ENCODE assay signal across 8 mouse cellular contexts in the genomic region with DNA sequence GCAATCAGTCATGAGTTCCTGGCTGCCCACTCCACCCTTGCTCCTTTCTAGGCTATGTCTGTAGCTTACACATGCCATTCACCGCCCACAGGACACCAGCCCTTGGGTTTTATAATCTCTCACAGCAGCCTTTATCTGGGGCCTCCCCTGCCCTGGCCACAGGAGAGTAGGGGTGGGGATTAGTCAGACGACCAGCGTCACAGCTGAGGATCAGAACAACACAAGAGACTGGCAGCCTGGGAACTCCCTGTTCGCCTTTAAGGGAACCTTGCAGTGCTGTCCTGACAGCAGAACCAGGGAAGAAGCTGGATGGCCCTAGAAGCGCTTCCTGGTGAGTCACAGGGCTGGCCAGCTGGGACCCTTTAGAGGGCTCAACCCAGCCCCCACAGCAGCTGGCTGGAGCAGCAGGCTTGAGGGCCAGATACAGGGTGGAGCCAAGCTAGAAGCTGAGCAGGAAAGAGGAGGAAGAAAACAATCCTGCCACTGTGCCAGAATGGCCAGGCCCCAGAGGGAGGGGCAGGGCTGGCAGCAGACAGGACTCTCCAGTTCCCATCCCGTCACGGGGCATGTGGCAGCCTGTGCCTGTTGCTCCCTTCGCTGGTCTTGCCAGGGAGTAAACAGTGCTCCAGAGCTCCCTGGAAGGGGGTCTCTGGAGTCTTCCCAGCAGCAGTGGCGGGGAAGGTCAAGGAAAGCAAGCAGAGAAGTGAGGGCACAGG. TPM values are rescaled to one million over a fixed set of nuclear protein-coding genes. Genes with fewer than 3 reads are reported as not detected.
DNase-seq lines count a peak whose midpoint lies in the region; ATAC-seq lines count a peak whose summit lies in the region.

No protein-coding gene starts in this region.

- ATAC-seq in forebrain, embryonic 12.5 days (ENCODE audit: low FRiP score): peak; percentile 65
- peak; percentile 84 for ATAC-seq in heart, embryonic 16.5 days (replicated peaks; ENCODE audit: extremely low read depth, insufficient read depth, low FRiP score)
- ATAC-seq in liver, embryonic 13.5 days (ENCODE audit: low read depth): peak; percentile 96
- peak; percentile 86 for ATAC-seq in stomach, embryonic 15.5 days (ENCODE audit: insufficient read depth, low FRiP score, low read depth)

- WGBS in forebrain, embryonic 12.5 days: 25% methylated on average over 9 of the region's 9 CpGs
- WGBS in heart, embryonic 16.5 days: 6% methylated on average over 9 of the region's 9 CpGs
- WGBS in liver, embryonic 13.5 days (ENCODE audit: insufficient replicate concordance): 19% methylated on average over 9 of the region's 9 CpGs
- 6% methylated on average over 9 of the region's 9 CpGs for WGBS in stomach, embryonic 15.5 days

- DNase-seq in CD4-positive, CD25-positive, alpha-beta regulatory T cell, adult 2 months (ENCODE audit: low read depth, low spot score): peak; percentile 73
- peak; percentile 83 for DNase-seq in cerebellum, adult 11 months
- peak; percentile 86 to 94 for DNase-seq in kidney, postnatal 25 days
- DNase-seq in liver, embryonic 13.5 days: peak; percentile 86
- DNase-seq in natural killer cell, adult 2 months (ENCODE audit: low spot score in 2 of 2): peak; percentile 59 to 69

- H3K9ac ChIP-seq in forebrain, embryonic 12.5 days: no peak overlapping the region; the same call in 1 of the 2 replicates
- peak overlapping the region; percentile 69 for H3K9ac ChIP-seq in heart, embryonic 16.5 days (ENCODE audit: low read length)
- H3K9ac ChIP-seq in liver, embryonic 13.5 days: peak overlapping the region; percentile 82
- H3K9ac ChIP-seq in stomach, embryonic 15.5 days: peak overlapping the region; percentile 26

- 0 out of 2 replicates have a peak overlapping the region, but pooled peaks have one; percentile 3 for H3K4me2 ChIP-seq in forebrain, embryonic 12.5 days
- peak overlapping the region; percentile 67 for H3K4me2 ChIP-seq in heart, embryonic 16.5 days (ENCODE audit: low read depth, low read length)
- peak overlapping the region; percentile 90 for H3K4me2 ChIP-seq in liver, embryonic 13.5 days
- H3K4me2 ChIP-seq in stomach, embryonic 15.5 days: peak overlapping the region; percentile 57

- H3K27me3 ChIP-seq in forebrain, embryonic 12.5 days: no peaks in the 10 kb centered on the region
- H3K27me3 ChIP-seq in heart, embryonic 16.5 days (ENCODE audit: control insufficient read depth, insufficient read depth, low read length): no peaks in the 10 kb centered on the region
- H3K27me3 ChIP-seq in liver, embryonic 13.5 days: no peaks in the 10 kb centered on the region
- H3K27me3 ChIP-seq in stomach, embryonic 15.5 days (replicated peaks): no peaks in the 10 kb centered on the region

- H3K4me3 ChIP-seq in forebrain, embryonic 12.5 days (replicated peaks): no peak overlapping the region
- peak overlapping the region; percentile 39 for H3K4me3 ChIP-seq in heart, embryonic 16.5 days (ENCODE audit: low read length)
- peak overlapping the region; percentile 63 for H3K4me3 ChIP-seq in liver, embryonic 13.5 days (replicated peaks)
- peak overlapping the region; percentile 13 for H3K4me3 ChIP-seq in stomach, embryonic 15.5 days (replicated peaks)

- H3K27ac ChIP-seq in forebrain, embryonic 12.5 days: peak overlapping the region; percentile 80
- peak overlapping the region; percentile 99 for H3K27ac ChIP-seq in heart, embryonic 16.5 days (ENCODE audit: low read length)
- peak overlapping the region; percentile 94 for H3K27ac ChIP-seq in liver, embryonic 13.5 days
- peak overlapping the region; percentile 99 for H3K27ac ChIP-seq in stomach, embryonic 15.5 days

- H3K36me3 ChIP-seq in forebrain, embryonic 12.5 days (replicated peaks): peaks cover 19% of the 10 kb centered on the region
- peaks cover 13% of the 10 kb centered on the region; the same call in 1 of the 2 replicates for H3K36me3 ChIP-seq in heart, embryonic 16.5 days (ENCODE audit: control insufficient read depth, insufficient read depth)
- peaks cover 33% of the 10 kb centered on the region for H3K36me3 ChIP-seq in liver, embryonic 13.5 days
- peaks cover 13% of the 10 kb centered on the region for H3K36me3 ChIP-seq in stomach, embryonic 15.5 days

- peaks cover 17% of the 10 kb centered on the region for H3K4me1 ChIP-seq in forebrain, embryonic 12.5 days
- peaks cover 89% of the 10 kb centered on the region for H3K4me1 ChIP-seq in heart, embryonic 16.5 days (ENCODE audit: control insufficient read depth, insufficient read depth, low read length)
- peaks cover 77% of the 10 kb centered on the region for H3K4me1 ChIP-seq in liver, embryonic 13.5 days (replicated peaks)
- peaks cover 70% of the 10 kb centered on the region for H3K4me1 ChIP-seq in stomach, embryonic 15.5 days

- no peaks in the 10 kb centered on the region for H3K9me3 ChIP-seq in forebrain, embryonic 12.5 days
- no peaks in the 10 kb centered on the region for H3K9me3 ChIP-seq in heart, embryonic 16.5 days (replicated peaks; ENCODE audit: control insufficient read depth, low read length)
- H3K9me3 ChIP-seq in liver, embryonic 13.5 days (replicated peaks): no peaks in the 10 kb centered on the region
- H3K9me3 ChIP-seq in stomach, embryonic 15.5 days: no peaks in the 10 kb centered on the region

RNA-seq across cellular contexts. Expression of a gene that starts 9.8 kb away (rescaled TPM):
- 6.7 and 7.9 TPM in 2 replicates for polyA plus RNA-seq in forebrain, embryonic 12.5 days (2016; fragmentation: Nextera tagmentation; extraction: Ambion mirVana)
- polyA plus RNA-seq in heart, embryonic 16.5 days (2015; fragmentation: Nextera tagmentation; extraction: Ambion mirVana): 51.2 and 51.4 TPM in 2 replicates
- 15.9 and 18.0 TPM in 2 replicates for polyA plus RNA-seq in liver, embryonic 13.5 days (2015; fragmentation: Nextera tagmentation; extraction: Ambion mirVana)
- 68.3 and 73.4 TPM in 2 replicates for polyA plus RNA-seq in stomach, embryonic 15.5 days (2015; fragmentation: Nextera tagmentation; extraction: Ambion mirVana)

RNA-seq across cellular contexts. Expression of a gene that starts 10.9 kb away (rescaled TPM):
- polyA plus RNA-seq in forebrain, embryonic 12.5 days (2016; fragmentation: Nextera tagmentation; extraction: Ambion mirVana): 87.5 and 88.9 TPM in 2 replicates
- 314 and 324 TPM in 2 replicates for polyA plus RNA-seq in heart, embryonic 16.5 days (2015; fragmentation: Nextera tagmentation; extraction: Ambion mirVana)
- 36.5 and 39.8 TPM in 2 replicates for polyA plus RNA-seq in liver, embryonic 13.5 days (2015; fragmentation: Nextera tagmentation; extraction: Ambion mirVana)
- 117 and 124 TPM in 2 replicates for polyA plus RNA-seq in stomach, embryonic 15.5 days (2015; fragmentation: Nextera tagmentation; extraction: Ambion mirVana)

RNA-seq across cellular contexts. Expression of a gene that starts 11.1 kb away (rescaled TPM):
- 184 and 190 TPM in 2 replicates for polyA plus RNA-seq in forebrain, embryonic 12.5 days (2016; fragmentation: Nextera tagmentation; extraction: Ambion mirVana)
- 214 and 223 TPM in 2 replicates for polyA plus RNA-seq in heart, embryonic 16.5 days (2015; fragmentation: Nextera tagmentation; extraction: Ambion mirVana)
- polyA plus RNA-seq in liver, embryonic 13.5 days (2015; fragmentation: Nextera tagmentation; extraction: Ambion mirVana): 104 and 107 TPM in 2 replicates
- polyA plus RNA-seq in stomach, embryonic 15.5 days (2015; fragmentation: Nextera tagmentation; extraction: Ambion mirVana): 229 and 235 TPM in 2 replicates

RNA-seq across cellular contexts. Expression of a gene that starts 17.3 kb away (rescaled TPM):
- 0.18 and 0.29 TPM in 2 replicates for polyA plus RNA-seq in forebrain, embryonic 12.5 days (2016; fragmentation: Nextera tagmentation; extraction: Ambion mirVana)
- 0.22 and 0.30 TPM in 2 replicates for polyA plus RNA-seq in heart, embryonic 16.5 days (2015; fragmentation: Nextera tagmentation; extraction: Ambion mirVana)
- polyA plus RNA-seq in liver, embryonic 13.5 days (2015; fragmentation: Nextera tagmentation; extraction: Ambion mirVana): 0.64 and 0.75 TPM in 2 replicates
- 1.1 and 1.3 TPM in 2 replicates for polyA plus RNA-seq in stomach, embryonic 15.5 days (2015; fragmentation: Nextera tagmentation; extraction: Ambion mirVana)

RNA-seq across cellular contexts. Expression of a gene that starts 59.7 kb away (rescaled TPM):
- polyA plus RNA-seq in forebrain, embryonic 12.5 days (2016; fragmentation: Nextera tagmentation; extraction: Ambion mirVana): 356 and 369 TPM in 2 replicates
- 415 and 472 TPM in 2 replicates for polyA plus RNA-seq in heart, embryonic 16.5 days (2015; fragmentation: Nextera tagmentation; extraction: Ambion mirVana)
- 226 and 264 TPM in 2 replicates for polyA plus RNA-seq in liver, embryonic 13.5 days (2015; fragmentation: Nextera tagmentation; extraction: Ambion mirVana)
- polyA plus RNA-seq in stomach, embryonic 15.5 days (2015; fragmentation: Nextera tagmentation; extraction: Ambion mirVana): 493 and 505 TPM in 2 replicates

Comparison
In these comparisons a context has a peak if more than half of its experiments do, and no peak if none do; other contexts are left out.
1. H3K4me2 ChIP-seq: peak in every context shown above with its lines; median percentile 90 in liver, embryonic 13.5 days; 67 in heart, embryonic 16.5 days; 57 in stomach, embryonic 15.5 days; 3 in forebrain, embryonic 12.5 days.